Mouse (Mus musculus) forebrain, embryonic 11.5 days (tissue): Measurements from ENCODE around the gene Mcu. TPM values are rescaled to one million over a fixed set of nuclear protein-coding genes. Genes with fewer than 3 reads are reported as not detected.

ENCODE experiments used
- ATAC-seq: fragments of 200-750 bp; cut with Nextera tagmentation; replicated peaks from 2 replicates; pipeline ENCODE4 v1.8.0; 2017; ENCODE audit warnings: moderate TSS enrichment; ENCODE audit not compliant: low FRiP score
- DNase-seq: peaks from one replicate; pipeline ENCODE4 v3.0.0-alpha.2; 2017; ENCODE audit warnings: low spot score
- H3K27ac ChIP-seq: fragments of 300-500 bp; sonication (generic); 2 replicates; pipeline ENCODE4 v1.5.1; 2014; ENCODE audit warnings: low read depth, low read length
- H3K27me3 ChIP-seq: fragments of 300-500 bp; sonication (generic); 2 replicates; pipeline ENCODE4 v1.6.1; 2014; ENCODE audit warnings: mild to moderate bottlenecking, low read length, mixed read lengths; ENCODE audit not compliant: control insufficient read depth, insufficient read depth
- H3K36me3 ChIP-seq: fragments of 300-500 bp; sonication (generic); 2 replicates; pipeline ENCODE4 v1.6.1; 2014; ENCODE audit warnings: mild to moderate bottlenecking, low read length, moderate library complexity, mixed read lengths; ENCODE audit not compliant: control insufficient read depth, insufficient read depth
- H3K4me1 ChIP-seq: fragments of 300-500 bp; sonication (generic); replicated peaks from 2 replicates; pipeline ENCODE4 v1.6.1; 2014; ENCODE audit warnings: low read length, mixed read lengths; ENCODE audit not compliant: control insufficient read depth, insufficient read depth
- H3K4me2 ChIP-seq: fragments of 300-500 bp; sonication (generic); 2 replicates; pipeline ENCODE4 v1.6.1; 2014; ENCODE audit warnings: low read depth, mild to moderate bottlenecking, low read length, moderate library complexity, mixed read lengths; ENCODE audit not compliant: severe bottlenecking
- H3K4me3 ChIP-seq: fragments of 300-500 bp; sonication (generic); 2 replicates; pipeline ENCODE4 v1.5.1; 2014; ENCODE audit warnings: low read depth, low read length
- H3K9ac ChIP-seq: fragments of 300-500 bp; sonication (generic); 2 replicates; pipeline ENCODE4 v1.6.1; 2014; ENCODE audit warnings: low read length
- H3K9me3 ChIP-seq: fragments of 300-500 bp; sonication (generic); 2 replicates; pipeline ENCODE4 v1.6.1; 2016; ENCODE audit warnings: low read length, mixed read lengths; ENCODE audit not compliant: control insufficient read depth
- WGBS: fragments of 180-500 bp; shearing (Covaris S2); extraction: QIAGEN DNeasy Blood & Tissue Kit; methylation state at CpG from one replicate; pipeline ENCODE4 v1.1.7; 2014; 5-methylcytosine and 5-hydroxymethylcytosine counted together
- polyA plus RNA-seq: library from polyadenylated mRNA; unstranded; fragments of >200 nt; fragmentation: Nextera tagmentation; extraction: Ambion mirVana; gene quantifications from 2 replicates; pipeline ENCODE4 v1.2.1, GENCODE M21; 2014

Gene Mcu
- polyA plus RNA-seq, 1 experiment from 2014 or later: 22.3 TPM

DNA sequence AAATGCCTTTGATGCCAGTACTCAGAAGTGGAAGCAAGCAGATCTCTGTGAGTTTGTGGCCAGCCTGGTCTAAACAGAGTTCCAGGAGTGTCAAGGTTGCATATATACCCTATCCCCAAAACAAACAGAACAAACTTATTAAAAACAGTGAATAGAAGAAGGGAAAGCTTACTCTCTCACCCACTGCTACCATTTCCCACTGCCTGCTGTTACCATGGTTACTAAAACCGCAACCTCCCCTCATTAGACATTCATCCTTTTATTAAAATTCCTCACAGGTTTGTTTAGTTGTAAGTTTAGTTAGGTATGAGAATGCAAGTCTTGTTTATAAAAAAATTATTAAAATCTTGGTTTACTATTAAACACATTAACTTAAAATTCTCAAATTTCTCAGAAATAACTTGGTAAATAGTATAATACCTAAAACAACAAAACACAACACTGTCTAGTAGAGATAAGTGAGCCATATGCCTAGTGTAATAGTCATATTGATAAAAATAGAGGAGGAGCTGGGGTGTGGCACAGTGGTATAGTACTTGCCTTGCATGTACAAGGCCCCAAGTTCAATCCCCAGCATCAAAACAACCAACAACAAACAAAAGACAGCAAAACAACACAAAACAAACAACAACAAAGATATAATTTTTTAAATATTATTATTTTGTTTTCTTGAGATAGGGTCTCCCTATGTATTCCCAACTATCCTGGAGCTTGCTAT lies 34.5 kb downstream of the Mcu start:
- no peak overlapping the region for H3K9ac ChIP-seq
- H3K27me3 ChIP-seq: no peaks in the 10 kb centered on the region
- H3K4me2 ChIP-seq: no peak overlapping the region
- no peak for DNase-seq
- H3K9me3 ChIP-seq: no peaks in the 10 kb centered on the region; the same call in 1 of the 2 replicates
- H3K36me3 ChIP-seq: no peaks in the 10 kb centered on the region
- no peaks in the 10 kb centered on the region for H3K4me1 ChIP-seq
- no peak for ATAC-seq
- H3K4me3 ChIP-seq: no peak overlapping the region
- no peak overlapping the region for H3K27ac ChIP-seq
- WGBS: 60% methylated on average over 1 of the region's 1 CpGs

- Histone ChIP-seq H3K4me1 (no peaks in the 10 kb centered on the region), H3K27me3 (no peaks in the 10 kb centered on the region), H3K4me2 (no peak overlapping the region), H3K9me3 (no peaks in the 10 kb centered on the region; the same call in 1 of the 2 replicates), H3K36me3 (no peaks in the 10 kb centered on the region), H3K9ac (no peak overlapping the region), H3K4me3 (no peak overlapping the region), H3K27ac (no peak overlapping the region)
- no peak for DNase-seq
- no peak for ATAC-seq
- 89% methylated on average over 3 of the region's 3 CpGs for WGBS
These were observed 35.8 kb downstream of the Mcu start for GRCm38 (mm10) chr10:59580593-59581149.

DNA sequence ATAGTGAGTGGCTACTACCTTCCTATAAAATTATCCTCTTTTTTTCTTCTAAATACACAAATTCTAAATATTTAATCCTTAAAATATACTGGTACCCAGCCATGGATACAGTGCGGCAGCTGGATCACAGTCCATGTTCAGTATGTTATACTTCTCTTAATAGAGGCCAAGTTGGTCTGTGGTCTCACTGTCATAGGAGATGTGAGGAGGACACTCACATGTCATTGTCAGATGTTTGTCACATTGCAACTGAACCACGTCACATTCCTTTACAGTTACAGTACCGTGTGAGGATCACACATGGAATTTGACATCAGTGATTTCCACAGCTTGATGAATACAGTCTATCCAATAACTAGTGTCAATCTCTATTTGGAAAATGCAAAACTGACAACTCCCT lies 36.8 kb downstream of the Mcu start:
- no peaks in the 10 kb centered on the region; the same call in 1 of the 2 replicates for H3K9me3 ChIP-seq
- H3K4me1 ChIP-seq: no peaks in the 10 kb centered on the region
- no peak for DNase-seq
- no peak overlapping the region for H3K4me3 ChIP-seq
- no peaks in the 10 kb centered on the region for H3K36me3 ChIP-seq
- no peaks in the 10 kb centered on the region for H3K27me3 ChIP-seq
- WGBS: 91% methylated on average over 3 of the region's 3 CpGs
- H3K4me2 ChIP-seq: no peak overlapping the region
- no peak overlapping the region for H3K27ac ChIP-seq
- no peak for ATAC-seq
- no peak overlapping the region for H3K9ac ChIP-seq

DNA sequence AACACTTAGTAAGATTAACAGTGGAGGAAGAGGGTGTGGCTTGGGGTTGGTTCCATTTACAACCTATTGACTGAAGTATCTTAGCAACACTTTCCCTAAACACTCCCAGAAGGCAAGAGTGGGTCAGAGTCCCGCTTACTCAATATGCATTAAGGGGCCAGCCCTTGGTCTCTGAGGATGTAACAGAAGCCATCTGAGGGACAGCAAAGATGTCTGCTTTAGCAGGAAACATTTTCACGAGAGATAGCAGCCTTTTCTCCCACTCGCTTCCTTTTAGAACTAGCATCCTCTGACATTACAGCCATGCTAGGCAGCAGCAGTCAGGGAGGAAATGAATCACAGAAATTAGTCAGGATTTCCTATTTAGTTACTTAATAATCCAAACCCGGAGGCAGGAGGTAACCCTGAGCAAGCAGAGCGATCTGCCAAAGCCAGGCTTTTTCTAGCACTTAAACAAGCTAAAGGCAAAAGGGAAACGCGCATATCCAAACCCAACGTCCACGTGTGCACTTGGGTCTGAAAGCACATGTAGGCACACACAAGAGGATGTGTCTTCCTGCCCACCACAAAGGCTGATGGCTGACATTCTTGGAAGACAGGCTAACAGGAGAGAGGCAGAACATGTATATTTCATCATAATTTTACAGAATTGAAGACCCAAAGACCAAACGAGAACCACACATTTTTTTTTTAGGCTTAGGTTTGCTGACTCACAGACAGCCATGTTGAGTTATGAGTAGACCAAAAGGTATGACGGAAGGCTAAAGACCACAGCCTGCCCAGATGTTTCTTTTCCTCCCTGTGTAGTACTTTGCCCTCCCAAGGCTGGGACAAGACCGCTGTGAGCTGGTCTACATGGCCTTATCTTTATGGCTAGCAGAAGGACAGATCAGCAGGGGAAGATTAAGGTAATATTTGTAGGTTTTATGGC lies 38.4 kb downstream of the Mcu start:
- ATAC-seq: no peak
- Histone ChIP-seq H3K36me3 (no peaks in the 10 kb centered on the region), H3K27ac (no peak overlapping the region), H3K27me3 (no peaks in the 10 kb centered on the region), H3K4me2 (no peak overlapping the region), H3K4me3 (no peak overlapping the region), H3K4me1 (no peaks in the 10 kb centered on the region), H3K9ac (no peak overlapping the region), H3K9me3 (peaks cover 2% of the 10 kb centered on the region; the same call in 1 of the 2 replicates)
- WGBS: 77% methylated on average over 12 of the region's 12 CpGs
- DNase-seq: no peak

DNA sequence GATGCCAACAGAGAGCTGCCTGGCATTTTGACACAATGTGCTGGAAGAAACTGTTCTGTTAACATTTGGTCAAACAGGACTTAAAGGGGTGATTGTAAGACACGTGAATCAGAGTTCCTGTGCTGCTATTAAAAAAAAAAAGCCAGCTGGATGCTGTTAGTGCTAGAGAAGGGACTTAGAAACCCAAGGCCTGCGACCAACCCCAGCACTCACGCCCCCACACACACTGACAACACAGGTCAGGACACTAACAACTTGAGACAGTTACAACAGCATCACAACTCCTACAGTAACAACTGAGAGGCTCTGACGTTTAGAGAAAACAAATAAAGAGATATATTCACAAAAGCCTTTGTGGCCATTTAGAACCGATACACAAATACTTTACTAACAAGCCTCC lies 40.2 kb downstream of the Mcu start:
- Histone ChIP-seq H3K4me1 (no peaks in the 10 kb centered on the region), H3K9me3 (peaks cover 2% of the 10 kb centered on the region; the same call in 1 of the 2 replicates), H3K27ac (no peak overlapping the region), H3K36me3 (no peaks in the 10 kb centered on the region), H3K9ac (no peak overlapping the region), H3K4me3 (no peak overlapping the region), H3K4me2 (no peak overlapping the region), H3K27me3 (no peaks in the 10 kb centered on the region)
- 67% methylated on average over 5 of the region's 5 CpGs for WGBS
- no peak for DNase-seq
- ATAC-seq: no peak

- Histone ChIP-seq H3K4me2 (no peak overlapping the region), H3K27ac (no peak overlapping the region), H3K4me3 (no peak overlapping the region), H3K9ac (no peak overlapping the region), H3K36me3 (no peaks in the 10 kb centered on the region), H3K27me3 (no peaks in the 10 kb centered on the region), H3K9me3 (peaks cover 2% of the 10 kb centered on the region; the same call in 1 of the 2 replicates), H3K4me1 (no peaks in the 10 kb centered on the region)
- no peak for ATAC-seq
- 89% methylated on average over 5 of the region's 5 CpGs for WGBS
- no peak for DNase-seq
These were observed 44.5 kb downstream of the Mcu start for GRCm38 (mm10) chr10:59571964-59572363.

DNA sequence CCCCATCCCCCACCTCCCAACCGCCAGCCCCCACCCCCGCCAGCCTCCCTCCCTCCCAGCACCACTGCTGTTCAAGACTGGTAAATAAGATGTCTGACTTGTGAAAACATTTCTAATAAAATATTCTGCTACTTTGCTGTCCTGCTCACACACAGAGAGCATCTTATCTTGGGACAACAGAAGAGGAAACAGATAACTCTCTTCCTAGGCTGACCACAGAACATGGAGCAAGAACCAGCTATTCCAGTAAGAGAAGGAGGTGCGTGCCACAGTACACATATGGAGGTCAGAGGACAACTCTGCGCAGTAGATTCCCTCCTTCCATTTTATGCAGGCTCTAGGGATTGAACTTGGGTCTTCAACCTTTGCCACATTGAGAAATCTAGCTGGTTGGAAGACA lies 45.2 kb downstream of the Mcu start:
- 95% methylated on average over 4 of the region's 4 CpGs for WGBS
- Histone ChIP-seq H3K27me3 (no peaks in the 10 kb centered on the region), H3K27ac (no peak overlapping the region), H3K36me3 (no peaks in the 10 kb centered on the region), H3K9ac (no peak overlapping the region), H3K4me3 (no peak overlapping the region), H3K4me2 (no peak overlapping the region), H3K4me1 (no peaks in the 10 kb centered on the region), H3K9me3 (peaks cover 2% of the 10 kb centered on the region; the same call in 1 of the 2 replicates)
- no peak for DNase-seq
- ATAC-seq: no peak

GRCm38 (mm10) chr10:59570780-59571179 lies 45.7 kb downstream of the Mcu start:
- Histone ChIP-seq H3K9me3 (peaks cover 2% of the 10 kb centered on the region; the same call in 1 of the 2 replicates), H3K4me2 (no peak overlapping the region), H3K9ac (no peak overlapping the region), H3K4me3 (no peak overlapping the region), H3K36me3 (no peaks in the 10 kb centered on the region), H3K27ac (no peak overlapping the region), H3K4me1 (no peaks in the 10 kb centered on the region), H3K27me3 (no peaks in the 10 kb centered on the region)
- no peak for DNase-seq
- no peak for ATAC-seq
- 83% methylated on average over 2 of the region's 2 CpGs for WGBS
